Mouse (Mus musculus) G1E-ER4 (cell line): ENCODE data around the gene Ube3c. TPM values are rescaled to one million over a fixed set of nuclear protein-coding genes. Genes with fewer than 3 reads are reported as not detected.

Experiments
- GATA1 ChIP-seq: IDR thresholded peaks from one replicate; pipeline ENCODE4 v1.8.0; 2012; ENCODE audit warnings: low read length, inconsistent platforms
- polyA plus RNA-seq: library from polyadenylated mRNA; stranded (reverse); fragments of >175 nt; gene quantifications from 2 replicates; pipeline ENCODE4 v1.2.3, GENCODE M21; 2012

Ube3c gene
- polyA plus RNA-seq, result 4.7 and 5.2 TPM in 2 replicates

GRCm38 (mm10) chr5:29568848-29569377, at the start of gene Ube3c:
Ube3c (plus strand) TSS chr5:29569242.
- no peak for TF ChIP-seq GATA1

- no peak for TF ChIP-seq GATA1
Measured at GRCm38 (mm10) chr5:29560111-29560510, 8.9 kb upstream of the Ube3c start.

GRCm38 (mm10) chr5:29560667-29561066, 8.4 kb upstream of the Ube3c start:
- no peak for TF ChIP-seq GATA1

GRCm38 (mm10) chr5:29569378-29570280, 587 bp downstream of the Ube3c start:
- no peak for TF ChIP-seq GATA1

- no peak for TF ChIP-seq GATA1
Measured at GRCm38 (mm10) chr5:29575085-29575484, 6.0 kb downstream of the Ube3c start.

- no peak for TF ChIP-seq GATA1
Measured at GRCm38 (mm10) chr5:29577795-29578631, 9.0 kb downstream of the Ube3c start.

- no peak for TF ChIP-seq GATA1
Measured at GRCm38 (mm10) chr5:29583880-29584595, 15.0 kb downstream of the Ube3c start.

- TF ChIP-seq GATA1, result no peak
Measured at GRCm38 (mm10) chr5:29606546-29606945, 37.5 kb downstream of the Ube3c start.

GRCm38 (mm10) chr5:29625610-29626009, 56.6 kb downstream of the Ube3c start:
- no peak for TF ChIP-seq GATA1

- TF ChIP-seq GATA1, result no peak
Measured at GRCm38 (mm10) chr5:29629941-29630340, 60.9 kb downstream of the Ube3c start.

- TF ChIP-seq GATA1, result no peak
Measured at GRCm38 (mm10) chr5:29631711-29632110, 62.7 kb downstream of the Ube3c start.

- no peak for TF ChIP-seq GATA1
Measured at GRCm38 (mm10) chr5:29636298-29636697, 67.3 kb downstream of the Ube3c start.

GRCm38 (mm10) chr5:29636884-29637283, 67.8 kb downstream of the Ube3c start:
- no peak for TF ChIP-seq GATA1

- TF ChIP-seq GATA1, result no peak
Measured at GRCm38 (mm10) chr5:29641124-29641884, 72.3 kb downstream of the Ube3c start.

GRCm38 (mm10) chr5:29651696-29652095, 82.7 kb downstream of the Ube3c start:
- TF ChIP-seq GATA1, result no peak
